Mouse (Mus musculus): Measurements from ENCODE around the gene Fer. TPM values are rescaled to one million over a fixed set of nuclear protein-coding genes. Genes with fewer than 3 reads are reported as not detected.

Fer gene
- polyA plus RNA-seq, 1 experiment: 2.7 TPM

GRCm38 (mm10) chr17:63972181-63972580, 109.3 kb downstream of the Fer start:
- H3K36me3 ChIP-seq (ENCODE audit: control insufficient read depth, insufficient read depth, low read length): no peaks in the 10 kb centered on the region
- no peak for TF ChIP-seq CTCF (conservative IDR thresholded peaks at IDR 0.05; ENCODE audit: insufficient read depth, insufficient read length, low read depth, low read length)
- no peak for TF ChIP-seq POLR2A (IDR thresholded peaks at IDR 0.05; ENCODE audit: low read depth, low read length)
- WGBS: 61% methylated on average over 4 of the region's 4 CpGs
- H3K27ac ChIP-seq (ENCODE audit: insufficient read depth, low read depth, low read length): no peak overlapping the region
- no peaks in the 10 kb centered on the region for H3K27me3 ChIP-seq (replicated peaks; ENCODE audit: control insufficient read depth, insufficient read depth, low read length)
- H3K4me3 ChIP-seq (ENCODE audit: insufficient read depth, low read depth, low read length): no peak overlapping the region
- no peaks in the 10 kb centered on the region; the same call in 1 of the 2 replicates for H3K4me1 ChIP-seq (ENCODE audit: control insufficient read depth, insufficient read depth, low read length)
- no peak for DNase-seq

- Histone ChIP-seq H3K4me1 (ENCODE audit: control insufficient read depth, insufficient read depth, low read length) (no peaks in the 10 kb centered on the region; the same call in 1 of the 2 replicates), H3K27me3 (replicated peaks; ENCODE audit: control insufficient read depth, insufficient read depth, low read length) (no peaks in the 10 kb centered on the region), H3K36me3 (ENCODE audit: control insufficient read depth, insufficient read depth, low read length) (no peaks in the 10 kb centered on the region), H3K4me3 (ENCODE audit: insufficient read depth, low read depth, low read length) (no peak overlapping the region), H3K27ac (ENCODE audit: insufficient read depth, low read depth, low read length) (no peak overlapping the region)
- WGBS: 29% methylated on average over 5 of the region's 5 CpGs
- no peak for DNase-seq
- no peak for TF ChIP-seq CTCF (conservative IDR thresholded peaks at IDR 0.05; ENCODE audit: insufficient read depth, insufficient read length, low read depth, low read length)
- TF ChIP-seq POLR2A (IDR thresholded peaks at IDR 0.05; ENCODE audit: low read depth, low read length): no peak
These were observed 110.9 kb downstream of the Fer start for GRCm38 (mm10) chr17:63973806-63974205.

- DNase-seq: no peak
- Histone ChIP-seq H3K4me1 (ENCODE audit: control insufficient read depth, insufficient read depth, low read length) (no peaks in the 10 kb centered on the region; the same call in 1 of the 2 replicates), H3K36me3 (ENCODE audit: control insufficient read depth, insufficient read depth, low read length) (no peaks in the 10 kb centered on the region), H3K4me3 (ENCODE audit: insufficient read depth, low read depth, low read length) (no peak overlapping the region), H3K27me3 (replicated peaks; ENCODE audit: control insufficient read depth, insufficient read depth, low read length) (no peaks in the 10 kb centered on the region), H3K27ac (ENCODE audit: insufficient read depth, low read depth, low read length) (no peak overlapping the region)
- 80% methylated on average over 5 of the region's 5 CpGs for WGBS
- TF ChIP-seq CTCF (conservative IDR thresholded peaks at IDR 0.05; ENCODE audit: insufficient read depth, insufficient read length, low read depth, low read length) (no peak), POLR2A (IDR thresholded peaks at IDR 0.05; ENCODE audit: low read depth, low read length) (no peak)
These were observed 111.4 kb downstream of the Fer start for GRCm38 (mm10) chr17:63974253-63974652.

GRCm38 (mm10) chr17:63978794-63979571, 116.1 kb downstream of the Fer start:
- Histone ChIP-seq H3K27ac (ENCODE audit: insufficient read depth, low read depth, low read length) (no peak overlapping the region), H3K4me1 (ENCODE audit: control insufficient read depth, insufficient read depth, low read length) (no peaks in the 10 kb centered on the region), H3K27me3 (replicated peaks; ENCODE audit: control insufficient read depth, insufficient read depth, low read length) (no peaks in the 10 kb centered on the region), H3K36me3 (ENCODE audit: control insufficient read depth, insufficient read depth, low read length) (no peaks in the 10 kb centered on the region), H3K4me3 (ENCODE audit: insufficient read depth, low read depth, low read length) (no peak overlapping the region)
- DNase-seq: no peak
- 83% methylated on average over 4 of the region's 4 CpGs for WGBS
- TF ChIP-seq CTCF (conservative IDR thresholded peaks at IDR 0.05; ENCODE audit: insufficient read depth, insufficient read length, low read depth, low read length): no peak
- TF ChIP-seq POLR2A (IDR thresholded peaks at IDR 0.05; ENCODE audit: low read depth, low read length): no peak

DNA sequence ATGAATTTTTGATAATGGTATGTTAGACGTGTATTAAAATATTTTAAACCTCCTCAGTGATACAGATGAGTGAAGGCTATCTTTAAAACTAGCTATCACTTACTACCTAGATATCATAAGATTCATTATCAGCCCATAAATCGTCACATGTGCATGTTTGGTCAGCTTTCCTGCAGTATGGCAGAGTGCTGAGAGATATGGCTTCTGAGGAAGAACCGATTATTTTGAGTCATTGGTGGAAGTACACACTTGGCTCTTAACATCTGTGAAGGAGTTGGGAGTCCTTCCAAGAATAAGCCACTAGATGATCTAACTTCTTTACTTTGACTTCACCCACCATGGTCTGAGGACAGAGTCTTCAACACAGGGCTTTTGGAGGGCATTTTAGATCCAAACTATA, 117.3 kb downstream of the Fer start:
- WGBS: 87% methylated on average over 3 of the region's 3 CpGs
- TF ChIP-seq CTCF (conservative IDR thresholded peaks at IDR 0.05; ENCODE audit: insufficient read depth, insufficient read length, low read depth, low read length) (no peak), POLR2A (IDR thresholded peaks at IDR 0.05; ENCODE audit: low read depth, low read length) (no peak)
- H3K36me3 ChIP-seq (ENCODE audit: control insufficient read depth, insufficient read depth, low read length): no peaks in the 10 kb centered on the region
- H3K27me3 ChIP-seq (replicated peaks; ENCODE audit: control insufficient read depth, insufficient read depth, low read length): no peaks in the 10 kb centered on the region
- no peaks in the 10 kb centered on the region for H3K4me1 ChIP-seq (ENCODE audit: control insufficient read depth, insufficient read depth, low read length)
- H3K27ac ChIP-seq (ENCODE audit: insufficient read depth, low read depth, low read length): no peak overlapping the region
- DNase-seq: no peak
- no peak overlapping the region for H3K4me3 ChIP-seq (ENCODE audit: insufficient read depth, low read depth, low read length)

DNA sequence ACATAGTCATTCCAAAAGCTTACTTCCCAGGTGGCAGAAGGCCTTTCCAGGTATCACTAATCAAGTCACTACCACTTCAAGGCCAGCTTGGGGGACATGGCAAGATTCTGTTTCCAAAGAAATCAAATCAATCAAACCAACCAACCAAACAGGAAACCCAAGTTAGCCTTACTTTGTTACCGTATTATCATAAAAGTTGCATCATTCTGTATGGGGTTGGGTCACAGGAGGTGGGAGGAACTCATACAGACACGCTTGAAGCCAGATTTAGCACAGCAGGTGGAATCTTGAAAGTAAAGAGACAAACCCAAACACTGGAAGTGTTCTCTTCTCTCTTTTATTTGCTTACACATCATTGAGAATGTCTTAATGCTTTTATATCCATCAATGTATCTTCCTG, 125.8 kb downstream of the Fer start:
- H3K27ac ChIP-seq (ENCODE audit: insufficient read depth, low read depth, low read length): no peak overlapping the region
- WGBS: 72% methylated on average over 2 of the region's 2 CpGs
- H3K27me3 ChIP-seq (replicated peaks; ENCODE audit: control insufficient read depth, insufficient read depth, low read length): no peaks in the 10 kb centered on the region
- H3K4me1 ChIP-seq (ENCODE audit: control insufficient read depth, insufficient read depth, low read length): no peaks in the 10 kb centered on the region
- no peak overlapping the region for H3K4me3 ChIP-seq (ENCODE audit: insufficient read depth, low read depth, low read length)
- TF ChIP-seq POLR2A (IDR thresholded peaks at IDR 0.05; ENCODE audit: low read depth, low read length) (no peak), CTCF (conservative IDR thresholded peaks at IDR 0.05; ENCODE audit: insufficient read depth, insufficient read length, low read depth, low read length) (no peak)
- DNase-seq: no peak
- H3K36me3 ChIP-seq (ENCODE audit: control insufficient read depth, insufficient read depth, low read length): no peaks in the 10 kb centered on the region

DNA sequence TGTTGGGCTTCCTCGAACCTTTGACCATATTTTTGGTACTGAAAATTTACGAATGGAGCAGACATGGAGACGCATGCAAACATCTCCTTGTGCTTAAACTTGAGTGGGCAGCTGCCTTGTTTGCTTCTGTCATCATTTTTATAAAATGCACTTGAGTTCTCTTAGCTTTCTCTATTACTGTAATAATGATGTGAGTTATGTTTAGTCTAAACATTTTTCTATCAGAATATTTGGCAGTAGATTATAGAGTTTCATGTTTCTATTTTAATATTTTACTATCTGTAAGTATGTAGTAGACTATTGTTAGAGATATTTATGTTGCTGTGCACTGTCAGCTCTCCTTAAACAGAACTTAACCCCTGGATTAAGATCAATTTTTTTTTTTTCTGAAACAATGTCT, 128.3 kb downstream of the Fer start:
- Histone ChIP-seq H3K27me3 (replicated peaks; ENCODE audit: control insufficient read depth, insufficient read depth, low read length) (no peaks in the 10 kb centered on the region), H3K4me3 (ENCODE audit: insufficient read depth, low read depth, low read length) (no peak overlapping the region), H3K36me3 (ENCODE audit: control insufficient read depth, insufficient read depth, low read length) (no peaks in the 10 kb centered on the region), H3K4me1 (ENCODE audit: control insufficient read depth, insufficient read depth, low read length) (no peaks in the 10 kb centered on the region), H3K27ac (ENCODE audit: insufficient read depth, low read depth, low read length) (no peak overlapping the region)
- no peak for TF ChIP-seq CTCF (conservative IDR thresholded peaks at IDR 0.05; ENCODE audit: insufficient read depth, insufficient read length, low read depth, low read length)
- TF ChIP-seq POLR2A (IDR thresholded peaks at IDR 0.05; ENCODE audit: low read depth, low read length): no peak
- WGBS: 87% methylated on average over 3 of the region's 3 CpGs
- no peak for DNase-seq

Measured in kidney, adult 2 months (tissue).